Mouse (Mus musculus): ENCODE measurements around the gene Hephl1. TPM values are rescaled to one million over a fixed set of nuclear protein-coding genes. Genes with fewer than 3 reads are reported as not detected.

Hephl1 gene
- 0.10 TPM for polyA plus RNA-seq (2017; shearing (Covaris generic))

GRCm38 (mm10) chr9:15112008-15112407 is at the start of gene Hephl1:
Gene Hephl1 (minus strand): TSS chr9:15112108.

GRCm38 (mm10) chr9:15045084-15045669 is 66.7 kb downstream of the Hephl1 start, which contains the start of gene Panx1:
Gene Panx1 (minus strand): TSS chr9:15045478.

Other genes starting within 250 kb of the Hephl1 start
- gene Izumo1r, start 208.2 kb downstream of the Hephl1 start, polyA plus RNA-seq (2017; shearing (Covaris generic)), result 22.6 TPM
- gene Panx1, start 66.6 kb downstream of the Hephl1 start, polyA plus RNA-seq (2017; shearing (Covaris generic)), result 181 TPM
- gene Vstm5, start 126.9 kb upstream of the Hephl1 start, polyA plus RNA-seq (2017; shearing (Covaris generic)), result not detected
- 51.1 TPM for gene Med17, start 167.8 kb upstream of the Hephl1 start, polyA plus RNA-seq (2017; shearing (Covaris generic))
- 141 TPM for gene Taf1d, start 194.1 kb upstream of the Hephl1 start, polyA plus RNA-seq (2017; shearing (Covaris generic))
- 2.1 TPM for gene 4931406C07Rik, start 194.3 kb upstream of the Hephl1 start, polyA plus RNA-seq (2017; shearing (Covaris generic))
- gene Cep295, start 245.7 kb upstream of the Hephl1 start, polyA plus RNA-seq (2017; shearing (Covaris generic)), result 20.0 TPM